Mouse (Mus musculus) layer of hippocampus, adult 2 months (tissue): ENCODE results near the gene E330017A01Rik. TPM values are rescaled to one million over a fixed set of nuclear protein-coding genes. Genes with fewer than 3 reads are reported as not detected.

Experiments used
- DNase-seq, 2 experiments: peaks; one replicate each; pipeline ENCODE4 v3.0.0; 2022; ENCODE audit warnings: low spot score in 2 of 2
- H3K27ac ChIP-seq: fragments of 200-600 bp; 2 replicates; pipeline ENCODE4 v1.8.1; 2022
- H3K4me3 ChIP-seq: fragments of 200-600 bp; 2 replicates; pipeline ENCODE4 v1.8.1; 2022; ENCODE audit warnings: mild to moderate bottlenecking
- CTCF ChIP-seq: fragments of 200-600 bp; conservative IDR thresholded peaks from 2 replicates; pipeline ENCODE4 v1.8.1; 2022; ENCODE audit warnings: antibody characterized with exemption, mild to moderate bottlenecking, moderate library complexity
- total RNA-seq, 2 experiments: library from RNA; stranded (reverse); gene quantifications; 2 replicates each; pipeline ENCODE4 v1.2.3; 2021

The E330017A01Rik gene
- total RNA-seq, 2 experiments from 2014 or later = not detected

- no peak overlapping the region for H3K4me3 ChIP-seq
- H3K27ac ChIP-seq = no peak overlapping the region
- no peak for DNase-seq
- no peak for TF ChIP-seq CTCF
Observed at GRCm38 (mm10) chr16:58649979-58650378, 11.4 kb upstream of the E330017A01Rik start.

GRCm38 (mm10) chr16:58638016-58638415, 523 bp downstream of the E330017A01Rik start:
- no peak overlapping the region for H3K4me3 ChIP-seq
- no peak for TF ChIP-seq CTCF
- DNase-seq = no peak
- H3K27ac ChIP-seq = no peak overlapping the region

- Histone ChIP-seq H3K27ac (no peak overlapping the region), H3K4me3 (no peak overlapping the region)
- DNase-seq = no peak
- no peak for TF ChIP-seq CTCF
Observed at GRCm38 (mm10) chr16:58637448-58637847, 1.1 kb downstream of the E330017A01Rik start.

GRCm38 (mm10) chr16:58635866-58636265, 2.7 kb downstream of the E330017A01Rik start:
- no peak for TF ChIP-seq CTCF
- H3K4me3 ChIP-seq = no peak overlapping the region
- H3K27ac ChIP-seq = no peak overlapping the region
- no peak for DNase-seq

GRCm38 (mm10) chr16:58629736-58630135, 8.8 kb downstream of the E330017A01Rik start:
- Histone ChIP-seq H3K27ac (no peak overlapping the region), H3K4me3 (no peak overlapping the region)
- DNase-seq = no peak
- no peak for TF ChIP-seq CTCF

- no peak for TF ChIP-seq CTCF
- Histone ChIP-seq H3K27ac (no peak overlapping the region), H3K4me3 (no peak overlapping the region)
- no peak for DNase-seq
Observed at GRCm38 (mm10) chr16:58628968-58629367, 9.6 kb downstream of the E330017A01Rik start.

GRCm38 (mm10) chr16:58628336-58628680, 10.2 kb downstream of the E330017A01Rik start:
- H3K4me3 ChIP-seq = no peak overlapping the region
- no peak for DNase-seq
- no peak overlapping the region for H3K27ac ChIP-seq
- TF ChIP-seq CTCF = no peak

GRCm38 (mm10) chr16:58627597-58628335, 10.8 kb downstream of the E330017A01Rik start:
- Histone ChIP-seq H3K27ac (no peak overlapping the region), H3K4me3 (no peak overlapping the region)
- peak; percentile 72 for TF ChIP-seq CTCF
- DNase-seq = no peak

- Histone ChIP-seq H3K27ac (no peak overlapping the region), H3K4me3 (no peak overlapping the region)
- peak; percentile 20 to 56 for DNase-seq
- TF ChIP-seq CTCF = peak; percentile 92
Observed at GRCm38 (mm10) chr16:58623944-58624343, 14.6 kb downstream of the E330017A01Rik start.

GRCm38 (mm10) chr16:58623114-58623513, 15.4 kb downstream of the E330017A01Rik start:
- no peak overlapping the region for H3K4me3 ChIP-seq
- TF ChIP-seq CTCF = no peak
- no peak overlapping the region for H3K27ac ChIP-seq
- no peak for DNase-seq

GRCm38 (mm10) chr16:58622377-58622776, 16.2 kb downstream of the E330017A01Rik start:
- Histone ChIP-seq H3K27ac (no peak overlapping the region), H3K4me3 (no peak overlapping the region)
- TF ChIP-seq CTCF = no peak
- DNase-seq = no peak

- H3K4me3 ChIP-seq = no peak overlapping the region
- TF ChIP-seq CTCF = no peak
- no peak for DNase-seq
- H3K27ac ChIP-seq = no peak overlapping the region
Observed at GRCm38 (mm10) chr16:58617346-58617745, 21.2 kb downstream of the E330017A01Rik start.

GRCm38 (mm10) chr16:58616878-58617277, 21.7 kb downstream of the E330017A01Rik start, which contains the start of gene Gm813:
Gene Gm813 (minus strand): TSS chr16:58616978.
- Histone ChIP-seq H3K27ac (no peak within 1 kb of the TSS), H3K4me3 (no peak within 1 kb of the TSS)
- DNase-seq = no peak
- no peak for TF ChIP-seq CTCF

- no peak for DNase-seq
- Histone ChIP-seq H3K4me3 (no peak overlapping the region), H3K27ac (no peak overlapping the region)
- TF ChIP-seq CTCF = no peak
Observed at GRCm38 (mm10) chr16:58612969-58613368, 25.6 kb downstream of the E330017A01Rik start.
